Comparison of ENCODE assay signal across 8 mouse cellular contexts in genomic region chr1:57996133-57996615, GRCm38 (mm10). TPM values are rescaled to one million over a fixed set of nuclear protein-coding genes. Genes with fewer than 3 reads are reported as not detected.
DNase-seq lines count a peak whose midpoint lies in the region; ATAC-seq lines count a peak whose summit lies in the region.

No protein-coding gene starts in this region.

- peak; percentile 56; the same call in 1 of the 2 replicates for ATAC-seq in kidney, embryonic 16.5 days (ENCODE audit: low FRiP score, low TSS enrichment)
- ATAC-seq in activated CD4-positive, CD25-positive, alpha-beta regulatory T cell, adult 4 months = peak; percentile 53
- ATAC-seq in hindbrain, embryonic 11.5 days (ENCODE audit: low FRiP score) = peak; percentile 72
- peak; percentile 33 for ATAC-seq in megakaryocyte-erythroid progenitor cell, adult 5-6 weeks (replicated peaks; ENCODE audit: low FRiP score, low TSS enrichment, poor library complexity, severe bottlenecking)

- 0% methylated on average over 29 of the region's 29 CpGs for WGBS in kidney, embryonic 16.5 days
- WGBS in hindbrain, embryonic 11.5 days = 0% methylated on average over 29 of the region's 29 CpGs

- H3K9ac ChIP-seq in kidney, embryonic 16.5 days (replicated peaks; ENCODE audit: low read length) = peak overlapping the region; percentile 91
- H3K9ac ChIP-seq in hindbrain, embryonic 11.5 days (ENCODE audit: low read depth, low read length) = peak overlapping the region; percentile 83

- peak overlapping the region; percentile 87 for H3K4me2 ChIP-seq in kidney, embryonic 16.5 days (replicated peaks; ENCODE audit: low read depth, low read length)
- H3K4me2 ChIP-seq in hindbrain, embryonic 11.5 days (replicated peaks; ENCODE audit: low read depth, low read length) = peak overlapping the region; percentile 51

- no peaks in the 10 kb centered on the region for H3K36me3 ChIP-seq in kidney, embryonic 16.5 days (ENCODE audit: insufficient read depth, low read length)
- no peaks in the 10 kb centered on the region for H3K36me3 ChIP-seq in hindbrain, embryonic 11.5 days (ENCODE audit: control insufficient read depth, insufficient read depth, low read length)

- peak overlapping the region; percentile 82 for H3K27ac ChIP-seq in kidney, embryonic 16.5 days (ENCODE audit: low read length)
- H3K27ac ChIP-seq in hindbrain, embryonic 11.5 days (ENCODE audit: low read depth, low read length) = peak overlapping the region; percentile 71

- H3K9me3 ChIP-seq in kidney, embryonic 16.5 days (ENCODE audit: low read length) = no peaks in the 10 kb centered on the region
- no peaks in the 10 kb centered on the region for H3K9me3 ChIP-seq in hindbrain, embryonic 11.5 days (ENCODE audit: control insufficient read depth, low read length)

- no peaks in the 10 kb centered on the region for H3K27me3 ChIP-seq in kidney, embryonic 16.5 days (ENCODE audit: insufficient read depth, low read length)
- H3K27me3 ChIP-seq in hindbrain, embryonic 11.5 days (ENCODE audit: control insufficient read depth, insufficient read depth, low read length) = no peaks in the 10 kb centered on the region

- no peak for DNase-seq in kidney, adult 8-10 months
- DNase-seq in hindbrain, embryonic 11.5 days (ENCODE audit: low spot score) = no peak
- no peak for DNase-seq in frontal cortex, postnatal 25 days (ENCODE audit: low spot score in 2 of 2)
- no peak for DNase-seq in thymus, postnatal 14 days
- no peak for DNase-seq in urinary bladder, postnatal 14 days (ENCODE audit: low spot score)

- peak overlapping the region; percentile 99 for H3K4me3 ChIP-seq in kidney, embryonic 16.5 days (ENCODE audit: low read length)
- H3K4me3 ChIP-seq in hindbrain, embryonic 11.5 days (ENCODE audit: low read depth, low read length) = peak overlapping the region; percentile 89

- peaks cover 14% of the 10 kb centered on the region for H3K4me1 ChIP-seq in kidney, embryonic 16.5 days (ENCODE audit: insufficient read depth, low read length)
- H3K4me1 ChIP-seq in hindbrain, embryonic 11.5 days (replicated peaks; ENCODE audit: control insufficient read depth, insufficient read depth, low read length) = no peaks in the 10 kb centered on the region

RNA-seq across cellular contexts. Expression of gene Sgo2a, which starts 0.4 kb away (rescaled TPM):
- 15.6 and 16.5 TPM in 2 replicates for polyA plus RNA-seq in kidney, embryonic 16.5 days (2015; fragmentation: Nextera tagmentation; extraction: Ambion mirVana)
- polyA plus RNA-seq in activated CD4-positive, CD25-positive, alpha-beta regulatory T cell, adult 4 months (2017; shearing (Covaris generic)) = 1 to 10 TPM; 3.0 to 3.5 TPM
- 25.9 and 26.0 TPM in 2 replicates for polyA plus RNA-seq in hindbrain, embryonic 11.5 days (2014; fragmentation: Nextera tagmentation; extraction: Ambion mirVana)
- total RNA-seq in megakaryocyte-erythroid progenitor cell, adult 5-6 weeks (2014; fragmentation: Nextera tagmentation) = 17.5 and 17.8 TPM in 2 replicates
- total RNA-seq in megakaryocyte-erythroid progenitor cell, adult 5-6 weeks (2017) = 15.1 and 15.5 TPM in 2 replicates

RNA-seq across cellular contexts. Expression of gene Kctd18, which starts 22.6 kb away (rescaled TPM):
- polyA plus RNA-seq in kidney, embryonic 16.5 days (2015; fragmentation: Nextera tagmentation; extraction: Ambion mirVana) = 17.1 and 18.7 TPM in 2 replicates
- polyA plus RNA-seq in activated CD4-positive, CD25-positive, alpha-beta regulatory T cell, adult 4 months (2017; shearing (Covaris generic)) = 10 to 100 TPM; 21.3 to 23.5 TPM
- polyA plus RNA-seq in hindbrain, embryonic 11.5 days (2014; fragmentation: Nextera tagmentation; extraction: Ambion mirVana) = 19.0 and 19.3 TPM in 2 replicates
- total RNA-seq in megakaryocyte-erythroid progenitor cell, adult 5-6 weeks (2014; fragmentation: Nextera tagmentation) = 14.1 and 19.1 TPM in 2 replicates
- total RNA-seq in megakaryocyte-erythroid progenitor cell, adult 5-6 weeks (2017) = 17.8 and 22.7 TPM in 2 replicates

RNA-seq across cellular contexts. Expression of gene Aox1, which starts 33.6 kb away (rescaled TPM):
- polyA plus RNA-seq in kidney, embryonic 16.5 days (2015; fragmentation: Nextera tagmentation; extraction: Ambion mirVana) = 0.36 and 0.45 TPM in 2 replicates
- not detected for polyA plus RNA-seq in activated CD4-positive, CD25-positive, alpha-beta regulatory T cell, adult 4 months (2017; shearing (Covaris generic))
- polyA plus RNA-seq in hindbrain, embryonic 11.5 days (2014; fragmentation: Nextera tagmentation; extraction: Ambion mirVana) = 0.04 and 0.15 TPM in 2 replicates
- total RNA-seq in megakaryocyte-erythroid progenitor cell, adult 5-6 weeks (2014; fragmentation: Nextera tagmentation) = not detected in 2 replicates
- not detected in 2 replicates for total RNA-seq in megakaryocyte-erythroid progenitor cell, adult 5-6 weeks (2017)
